Mouse (Mus musculus): ENCODE data around the gene Ppip5k2.

GRCm38 (mm10) chr1:97743063-97743462 is 27.1 kb downstream of the Ppip5k2 start:
- TF ChIP-seq HCFC1 (IDR thresholded peaks at IDR 0.05; ENCODE audit: borderline replicate concordance, insufficient read depth, low read length) (no peak), CHD2 (IDR thresholded peaks at IDR 0.05; ENCODE audit: low read depth, low read length) (no peak), ZNF384 (IDR thresholded peaks at IDR 0.05; ENCODE audit: low read depth, low read length) (no peak), ZC3H11A (IDR thresholded peaks at IDR 0.05; ENCODE audit: borderline replicate concordance, low read depth, low read length) (no peak), MAFK (IDR thresholded peaks at IDR 0.05; ENCODE audit: insufficient read depth, low read depth, low read length) (no peak)
